Mouse (Mus musculus): Measurements from ENCODE around the gene Ttll13.

Ttll13 gene

DNA sequence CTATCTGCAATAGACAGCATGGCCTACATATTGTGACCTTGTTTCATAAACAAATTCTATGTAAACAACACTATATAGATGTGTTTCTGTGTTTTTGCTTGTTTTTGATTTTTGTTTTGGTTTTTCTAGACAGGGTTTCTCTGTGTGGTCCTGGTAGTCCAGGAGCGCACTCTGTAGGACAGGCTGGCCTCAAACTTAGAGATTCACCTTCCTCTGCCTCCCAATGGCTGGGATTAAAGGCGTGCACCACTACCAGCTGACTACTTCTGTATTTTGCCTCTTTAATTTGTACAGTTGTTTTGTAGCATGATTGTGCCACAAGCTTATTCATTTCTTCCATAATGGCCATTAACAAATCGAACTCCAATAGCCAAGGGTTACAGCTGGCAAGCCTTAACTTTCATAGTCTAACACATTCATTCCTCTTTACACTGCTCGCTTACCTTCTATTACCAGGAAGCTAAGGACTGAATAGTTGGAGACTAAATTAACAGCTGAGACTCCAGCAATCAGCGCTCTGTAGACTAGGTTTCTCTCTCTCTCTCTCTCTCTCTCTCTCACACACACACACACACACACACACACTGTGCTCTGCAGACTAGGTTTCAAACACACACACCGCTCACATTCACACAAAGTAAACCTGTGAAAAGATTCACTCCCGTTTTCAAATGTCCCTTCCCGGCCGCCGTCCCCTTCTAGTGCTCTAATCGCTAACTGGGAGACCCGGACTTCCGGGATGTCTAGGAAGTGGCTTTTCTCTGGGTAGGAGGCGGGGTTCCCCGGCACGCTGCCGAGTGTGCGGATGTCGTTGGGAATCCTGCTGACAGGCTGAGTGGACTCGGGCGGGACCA lies 22.9 kb downstream of the Ttll13 start, which contains the start of gene Vps33b:
Vps33b (plus strand) TSS at position 753 of the 854 bp plus-strand sequence.
- DNase-seq = peak; percentile 93

GRCm38 (mm10) chr7:80269751-80270255 lies 23.6 kb downstream of the Ttll13 start:
- DNase-seq = no peak

DNA sequence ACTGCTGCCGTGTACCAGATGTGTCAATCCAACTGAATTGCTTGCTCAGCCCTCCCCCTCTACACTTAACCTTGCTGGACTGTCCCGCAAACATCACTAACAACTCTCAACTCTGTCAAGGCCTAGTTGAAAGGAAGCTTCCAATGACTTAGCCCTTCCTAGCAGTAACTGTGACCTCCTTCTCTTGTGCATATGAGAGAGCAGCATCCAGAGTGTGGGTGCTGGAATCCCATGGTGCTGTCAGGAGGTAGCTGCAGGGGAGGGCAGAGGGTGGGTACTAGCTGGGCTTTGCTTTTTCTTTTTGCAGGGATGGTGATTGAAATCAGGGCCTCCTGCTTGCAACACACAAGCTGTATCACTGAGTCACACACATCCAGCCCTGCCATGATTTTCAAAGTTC lies 27.3 kb downstream of the Ttll13 start:
- DNase-seq = no peak

DNA sequence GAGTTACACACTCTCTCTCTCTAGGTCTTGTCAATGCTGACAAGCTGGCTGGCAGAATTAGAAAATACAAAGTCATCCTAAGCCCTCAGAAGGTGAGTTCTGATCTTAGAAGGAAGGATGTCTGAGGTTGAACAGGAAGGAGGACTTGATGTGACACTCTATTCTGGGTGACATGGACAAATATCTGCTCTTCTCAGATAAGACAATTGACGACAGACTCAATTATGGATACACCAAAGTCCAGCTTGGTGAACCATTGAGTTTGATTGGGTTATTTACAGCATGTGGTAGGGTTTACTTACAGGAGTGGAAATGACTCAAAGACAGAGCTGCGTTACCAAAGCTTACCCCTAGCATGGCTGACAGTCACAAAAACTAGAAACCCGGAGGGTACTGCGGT lies 30.2 kb downstream of the Ttll13 start:
- DNase-seq = no peak

GRCm38 (mm10) chr7:80280032-80280431 lies 33.9 kb downstream of the Ttll13 start:
- DNase-seq = no peak

DNA sequence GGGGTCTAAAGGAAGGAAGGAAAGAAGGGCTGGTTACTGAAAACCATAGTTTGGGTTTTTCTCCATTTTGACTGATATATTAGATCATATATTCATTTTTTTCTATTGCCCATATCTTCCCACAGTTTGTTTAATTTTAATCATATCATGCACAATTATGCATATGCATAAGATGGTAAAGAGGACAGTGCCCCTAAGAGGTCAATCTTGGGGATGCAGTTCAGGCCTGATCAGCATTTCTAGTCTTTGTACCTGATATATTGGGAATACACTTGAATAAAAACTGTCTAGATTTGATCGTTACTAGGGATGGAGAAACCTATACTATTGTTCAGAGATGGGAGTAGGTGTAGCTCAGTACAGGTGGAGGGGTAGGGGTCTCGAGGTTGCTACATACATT lies 34.8 kb downstream of the Ttll13 start:
- no peak for DNase-seq

- no peak for DNase-seq
These were observed 35.5 kb downstream of the Ttll13 start for GRCm38 (mm10) chr7:80281646-80282045.

- no peak for DNase-seq
These were observed 37.2 kb downstream of the Ttll13 start for GRCm38 (mm10) chr7:80283226-80283918.

DNA sequence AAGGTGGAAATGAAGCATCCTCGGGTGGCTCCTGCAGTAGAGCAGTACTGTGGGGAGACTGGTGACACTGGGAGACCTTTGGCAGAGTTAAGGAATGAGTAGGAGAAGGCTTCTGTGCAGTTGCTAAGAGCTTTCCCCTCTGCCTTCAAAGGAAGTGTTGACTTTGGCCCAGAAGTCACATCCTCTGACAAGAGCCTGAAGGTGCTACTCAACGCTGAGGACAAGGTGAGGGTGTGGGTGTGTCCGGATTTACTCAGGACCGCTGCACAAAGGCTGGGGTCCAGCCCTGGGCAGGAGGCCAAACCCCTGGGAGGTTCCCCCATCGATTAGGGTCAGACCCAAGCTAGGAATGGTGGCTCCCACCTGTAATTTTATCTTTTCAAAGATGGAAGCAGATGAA lies 38.2 kb downstream of the Ttll13 start:
- DNase-seq = no peak

- DNase-seq = no peak
These were observed 39.5 kb downstream of the Ttll13 start for GRCm38 (mm10) chr7:80285725-80286124.

GRCm38 (mm10) chr7:80287736-80288135 lies 41.6 kb downstream of the Ttll13 start:
- DNase-seq = no peak

GRCm38 (mm10) chr7:80294062-80294763 lies 48.0 kb downstream of the Ttll13 start, which contains the start of gene Prc1:
Gene Prc1 (plus strand): TSS chr7:80294450.
- peak; percentile 99 for DNase-seq

- DNase-seq = no peak
These were observed 48.8 kb downstream of the Ttll13 start for GRCm38 (mm10) chr7:80294764-80295648.

DNA sequence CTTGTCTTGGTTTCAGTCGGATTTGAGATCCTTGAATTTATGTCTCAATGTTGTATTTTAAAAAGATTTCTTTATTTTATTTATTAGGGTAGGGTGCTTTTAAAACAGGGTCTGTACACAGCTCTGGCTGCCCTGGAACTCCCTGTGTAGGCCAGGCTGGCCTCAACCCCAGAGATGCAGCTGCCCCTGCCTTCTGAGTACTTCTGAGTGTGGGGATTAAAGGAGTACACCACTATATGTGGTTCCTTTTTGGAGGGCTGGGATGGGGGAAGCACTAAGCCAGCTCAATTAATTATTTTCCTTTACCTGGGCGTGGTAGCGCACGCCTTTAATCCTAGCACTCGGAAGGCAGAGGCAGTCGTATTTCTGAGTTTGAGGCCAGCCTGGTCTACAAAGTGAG lies 50.3 kb downstream of the Ttll13 start:
- DNase-seq = no peak

- no peak for DNase-seq
These were observed 50.9 kb downstream of the Ttll13 start for GRCm38 (mm10) chr7:80297041-80297440.

DNA sequence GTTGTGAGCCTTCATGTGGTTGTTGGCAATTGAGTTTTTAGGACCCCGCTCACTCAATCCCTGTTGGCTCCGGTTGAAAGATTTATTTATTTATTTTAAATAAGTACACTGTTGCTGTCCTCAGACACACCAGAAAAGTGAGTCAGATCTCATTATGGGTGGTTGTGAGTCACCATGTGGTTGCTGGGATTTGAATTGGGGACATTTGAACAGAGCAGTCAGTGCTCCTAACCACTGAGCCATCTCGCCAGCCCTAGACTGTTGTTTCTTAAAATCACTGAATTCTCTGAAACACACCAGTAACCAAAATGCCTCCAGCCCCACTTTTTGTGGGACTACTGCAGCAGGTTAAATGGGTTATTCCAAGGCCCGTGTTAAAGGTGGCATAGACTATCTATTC lies 52.6 kb downstream of the Ttll13 start:
- no peak for DNase-seq

DNA sequence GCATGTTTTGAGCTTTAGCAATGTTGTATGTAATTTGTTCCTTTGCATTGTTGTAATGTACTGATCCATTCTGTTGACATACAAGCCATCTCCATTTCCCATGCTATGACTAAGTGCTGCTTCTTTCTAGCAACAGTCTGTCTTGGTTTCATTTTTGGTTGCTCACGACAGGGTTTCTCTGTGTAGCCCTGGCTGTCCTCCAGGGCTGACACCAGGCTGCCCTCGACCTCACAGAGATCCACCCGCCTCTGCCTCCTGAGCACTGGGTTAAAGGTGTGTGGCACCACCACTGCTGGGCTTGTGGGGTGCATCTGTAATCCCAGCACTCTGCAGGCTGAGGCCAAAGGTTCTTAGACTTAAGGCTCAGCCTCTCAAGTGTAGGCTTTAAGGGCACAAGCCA lies 53.4 kb downstream of the Ttll13 start:
- DNase-seq = no peak

DNA sequence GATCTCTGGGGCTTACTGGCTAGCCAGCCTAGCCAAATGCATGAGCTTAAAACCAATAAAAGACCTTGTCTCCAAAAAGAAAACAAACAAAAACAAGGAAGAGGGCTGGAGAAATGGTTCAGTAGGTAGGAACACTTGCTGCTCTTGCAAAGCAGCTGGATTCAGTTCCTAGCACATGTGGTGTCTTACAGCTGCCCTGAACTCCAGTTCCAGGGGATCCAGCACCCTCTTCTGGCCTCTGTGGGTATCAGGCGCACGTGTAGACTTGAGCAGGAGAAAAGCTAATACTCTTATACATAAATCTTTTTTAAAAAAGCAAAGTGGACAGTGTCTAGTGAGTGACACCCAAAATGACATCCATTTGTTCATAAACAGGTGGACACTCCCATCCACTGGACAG lies 55.3 kb downstream of the Ttll13 start:
- no peak for DNase-seq

DNA sequence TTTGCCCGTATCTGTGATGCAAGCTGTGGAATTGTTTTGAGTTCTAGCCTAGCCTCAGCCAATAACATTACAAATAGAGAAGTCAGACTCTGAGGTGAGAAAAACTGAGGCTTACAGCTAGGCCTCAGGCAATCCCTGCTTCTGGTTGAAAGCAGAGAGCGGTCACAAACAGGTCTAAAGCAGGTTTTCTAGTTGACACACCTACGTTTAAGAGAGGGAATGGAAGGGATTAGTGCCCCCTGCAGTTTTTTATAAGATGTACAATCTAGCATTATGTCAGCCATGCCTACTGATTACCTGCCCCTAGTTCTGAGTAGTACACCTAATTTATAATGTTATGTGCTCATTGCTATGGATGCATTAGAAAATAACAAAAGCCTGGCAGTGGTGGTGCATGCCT lies 61.6 kb downstream of the Ttll13 start:
- no peak for DNase-seq
